Mouse (Mus musculus) layer of hippocampus, adult 11-12 months (tissue): ENCODE results near the gene Slc25a25.

Source experiments
- DNase-seq: peaks from one replicate; pipeline ENCODE4 v3.0.0; 2022; ENCODE audit warnings: low spot score

Slc25a25 gene

DNA sequence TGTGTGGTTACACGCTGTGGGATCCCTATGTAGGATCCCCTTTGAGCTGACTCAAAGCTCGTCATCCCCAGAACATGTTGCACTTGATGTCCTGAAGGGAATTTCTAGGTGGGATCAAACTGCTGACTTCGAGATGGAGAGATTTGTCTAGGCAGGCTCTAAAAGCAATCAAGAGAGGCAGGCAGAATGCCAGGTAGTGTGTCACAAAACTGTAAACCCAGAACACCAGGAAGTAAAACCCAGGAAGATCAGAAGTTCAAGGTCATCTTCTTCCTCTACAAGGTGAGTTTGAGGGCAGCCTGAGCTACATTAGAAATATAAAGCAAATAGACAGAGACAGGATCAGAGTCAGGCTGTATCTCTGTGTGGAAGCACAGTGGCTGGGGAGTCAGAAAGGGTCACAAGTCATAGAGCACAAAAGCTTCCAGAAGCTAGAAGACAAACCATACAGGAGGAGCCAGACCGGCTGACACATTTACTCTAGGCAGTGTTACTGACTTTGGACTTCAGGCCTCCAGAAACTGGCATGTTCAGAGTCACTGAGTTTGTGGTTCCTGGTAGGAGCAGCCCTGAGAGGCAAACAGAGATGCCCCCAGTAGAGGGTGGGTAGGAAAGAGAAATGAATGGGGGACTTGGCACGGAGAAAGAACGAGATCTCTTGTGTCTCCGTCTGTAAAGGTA, 44.0 kb downstream of the Slc25a25 start:
- DNase-seq: no peak

- DNase-seq: peak; percentile 98
These were observed 46.6 kb downstream of the Slc25a25 start for GRCm38 (mm10) chr2:32404663-32405062.

GRCm38 (mm10) chr2:32396695-32397094, 54.5 kb downstream of the Slc25a25 start:
- no peak for DNase-seq

DNA sequence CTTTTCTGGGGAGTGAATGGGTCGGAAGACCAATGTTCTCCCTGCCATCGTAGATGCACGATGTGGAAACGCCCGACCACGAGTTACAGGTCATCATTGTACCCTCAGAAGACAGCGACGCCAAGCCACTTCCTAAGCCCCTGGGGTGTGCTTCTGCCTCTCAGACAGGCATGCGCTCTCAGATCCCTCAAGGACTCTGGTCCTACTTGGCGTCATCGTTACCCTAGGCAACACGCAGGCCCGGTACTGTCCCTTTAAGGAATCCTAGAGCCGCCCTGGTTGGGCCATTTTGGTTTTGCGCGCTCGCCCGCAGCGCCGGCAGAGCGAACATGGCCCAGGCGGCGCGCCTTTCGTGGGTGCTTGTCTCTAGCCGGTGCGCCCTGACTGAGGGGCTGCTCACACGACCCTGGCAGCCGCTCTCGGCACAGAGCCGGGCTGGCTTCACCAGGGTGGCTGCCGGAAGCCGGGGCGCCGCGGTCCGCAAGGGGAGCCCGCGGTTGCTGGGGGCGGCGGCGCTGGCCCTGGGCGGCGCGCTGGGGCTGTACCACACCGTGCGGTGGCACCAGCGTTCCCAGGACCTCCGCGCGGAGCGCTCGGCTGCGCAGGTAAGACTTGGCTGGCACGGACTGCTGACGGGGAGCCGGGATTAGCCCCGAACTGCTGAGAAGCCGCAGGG, 55.2 kb downstream of the Slc25a25 start:
- peak; percentile 94 for DNase-seq

GRCm38 (mm10) chr2:32395484-32395945, 55.7 kb downstream of the Slc25a25 start, which contains the start of gene Ptges2:
Ptges2 (plus strand) TSS chr2:32395896.
- peak; percentile 91 for DNase-seq

- DNase-seq: no peak
These were observed 56.3 kb downstream of the Slc25a25 start for GRCm38 (mm10) chr2:32394973-32395372.

GRCm38 (mm10) chr2:32392063-32392462, 59.2 kb downstream of the Slc25a25 start:
- DNase-seq: no peak

DNA sequence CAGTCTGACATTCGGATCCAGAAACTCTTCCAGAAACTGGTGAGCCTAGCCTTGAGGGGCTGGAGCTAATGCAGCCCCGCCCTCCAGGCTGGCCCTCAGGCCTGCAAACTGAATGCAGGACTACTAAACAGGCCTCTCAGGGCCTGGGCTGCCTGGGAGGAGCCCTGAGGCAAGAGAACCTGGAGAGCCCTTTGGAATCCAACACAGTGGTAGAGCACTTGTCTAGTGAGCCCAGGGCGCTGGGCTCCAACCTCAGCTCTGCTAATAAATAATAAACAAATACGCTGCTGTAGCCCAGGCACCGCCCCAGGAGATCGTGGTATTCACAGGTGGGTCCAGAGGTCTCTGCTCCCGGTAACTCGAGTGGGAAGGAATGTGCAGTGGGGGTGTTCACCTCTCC, 60.4 kb downstream of the Slc25a25 start:
- no peak for DNase-seq

DNA sequence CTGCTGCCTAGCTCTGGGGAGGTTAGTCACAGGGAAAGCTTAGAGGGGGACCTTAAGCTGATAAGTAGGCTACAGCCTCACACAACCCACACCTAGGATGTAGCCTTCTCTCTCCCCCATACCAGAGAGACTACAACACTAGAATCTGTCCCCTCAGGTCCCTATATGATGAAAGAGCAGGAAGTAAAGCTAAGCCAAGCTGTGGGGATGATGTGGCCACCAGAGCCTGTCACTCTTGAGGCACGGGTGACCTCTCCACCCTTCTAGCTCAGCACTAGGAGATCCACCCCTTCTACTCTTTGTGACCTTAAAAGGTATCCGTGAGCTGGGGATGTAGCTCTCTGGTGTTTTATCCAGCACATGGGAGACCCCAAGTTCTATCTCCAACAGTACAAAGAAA, 62.1 kb downstream of the Slc25a25 start:
- no peak for DNase-seq

DNA sequence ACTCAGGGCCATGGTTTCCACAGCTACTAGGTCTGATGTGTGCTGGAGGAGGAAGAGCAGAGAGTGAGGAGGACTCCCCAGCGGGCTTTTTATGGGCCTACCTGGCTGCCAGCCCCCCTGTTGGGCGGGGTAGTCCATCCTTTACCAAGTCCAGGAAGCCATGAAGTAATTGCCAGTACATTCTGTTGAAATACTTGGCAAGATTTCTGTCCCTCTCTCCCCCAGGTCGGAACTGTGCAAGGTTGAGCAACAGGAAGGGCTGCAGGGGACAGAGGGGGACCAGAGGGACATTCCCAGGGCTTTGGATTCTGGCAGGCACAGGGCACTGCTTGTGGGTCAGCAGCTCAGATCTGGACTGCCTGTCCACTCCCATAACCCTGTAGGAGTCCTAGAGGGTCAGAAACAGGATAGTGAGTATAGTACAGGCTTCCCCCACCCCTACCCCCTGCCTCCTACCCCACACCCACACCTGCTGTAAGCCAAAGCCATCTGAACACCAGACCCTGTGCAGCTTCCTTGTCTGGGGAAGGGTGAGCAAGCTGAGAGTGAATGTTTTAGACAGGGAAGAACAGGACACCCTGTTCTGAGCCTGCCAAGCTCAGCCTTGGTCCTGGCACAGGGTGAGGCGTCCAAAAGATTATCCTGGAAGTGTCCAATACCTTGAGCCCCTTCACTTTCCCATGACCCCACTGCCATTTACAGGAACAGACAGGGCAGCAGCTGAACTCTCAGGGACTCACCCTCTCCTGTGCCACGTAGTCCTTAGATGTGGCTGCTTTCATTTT, 63.3 kb downstream of the Slc25a25 start, which contains the start of gene Lcn2:
Gene Lcn2 (minus strand): TSS at position 547 of the 785 bp plus-strand sequence.
- DNase-seq: no peak

DNA sequence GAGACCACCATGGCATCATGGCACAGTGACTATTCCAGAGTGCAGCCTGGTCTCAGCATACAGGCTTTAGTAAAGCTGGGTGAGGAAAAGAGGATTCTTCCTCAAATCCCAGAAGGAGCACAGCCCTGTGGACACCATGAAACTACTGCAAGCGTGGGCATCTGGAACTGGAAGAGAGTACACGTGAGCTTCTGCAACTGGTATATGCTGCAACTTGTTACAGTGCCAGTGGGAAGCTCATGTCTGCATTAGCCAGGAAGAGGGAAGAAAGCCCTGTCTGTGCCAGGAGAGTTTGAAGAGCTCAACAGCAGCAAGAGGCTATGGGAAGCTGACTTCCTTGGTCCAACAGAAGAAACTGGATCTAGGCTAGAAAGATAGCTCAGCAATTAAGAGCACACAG, 68.6 kb downstream of the Slc25a25 start:
- no peak for DNase-seq

- peak; percentile 92 for DNase-seq
These were observed 69.4 kb downstream of the Slc25a25 start, which contains the start of gene 1110008P14Rik for GRCm38 (mm10) chr2:32381775-32382223. 1110008P14Rik (minus strand) TSS chr2:32381938.

- no peak for DNase-seq
These were observed 70.0 kb downstream of the Slc25a25 start for GRCm38 (mm10) chr2:32381141-32381774.

- DNase-seq: no peak
These were observed 71.2 kb downstream of the Slc25a25 start for GRCm38 (mm10) chr2:32380001-32380500.

DNA sequence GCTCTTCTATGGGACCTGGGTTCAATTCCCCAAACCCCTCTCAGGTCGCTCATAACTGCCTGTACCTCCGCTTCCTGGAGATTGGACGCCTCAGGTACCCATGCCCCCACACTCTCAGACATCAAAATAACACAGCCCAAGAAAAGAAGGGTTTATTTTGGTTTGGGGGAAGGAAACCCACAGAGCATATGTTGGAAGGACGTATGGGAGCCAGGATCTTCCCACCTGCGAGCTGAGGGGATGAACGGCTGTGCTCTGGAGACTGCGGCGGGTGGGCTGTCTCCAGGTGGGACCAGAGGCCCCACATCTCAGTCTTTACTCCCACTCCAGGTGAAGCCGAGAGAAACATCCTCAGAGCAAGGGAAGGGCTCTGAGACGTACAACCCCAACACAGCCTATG, 74.3 kb downstream of the Slc25a25 start:
- DNase-seq: no peak

DNA sequence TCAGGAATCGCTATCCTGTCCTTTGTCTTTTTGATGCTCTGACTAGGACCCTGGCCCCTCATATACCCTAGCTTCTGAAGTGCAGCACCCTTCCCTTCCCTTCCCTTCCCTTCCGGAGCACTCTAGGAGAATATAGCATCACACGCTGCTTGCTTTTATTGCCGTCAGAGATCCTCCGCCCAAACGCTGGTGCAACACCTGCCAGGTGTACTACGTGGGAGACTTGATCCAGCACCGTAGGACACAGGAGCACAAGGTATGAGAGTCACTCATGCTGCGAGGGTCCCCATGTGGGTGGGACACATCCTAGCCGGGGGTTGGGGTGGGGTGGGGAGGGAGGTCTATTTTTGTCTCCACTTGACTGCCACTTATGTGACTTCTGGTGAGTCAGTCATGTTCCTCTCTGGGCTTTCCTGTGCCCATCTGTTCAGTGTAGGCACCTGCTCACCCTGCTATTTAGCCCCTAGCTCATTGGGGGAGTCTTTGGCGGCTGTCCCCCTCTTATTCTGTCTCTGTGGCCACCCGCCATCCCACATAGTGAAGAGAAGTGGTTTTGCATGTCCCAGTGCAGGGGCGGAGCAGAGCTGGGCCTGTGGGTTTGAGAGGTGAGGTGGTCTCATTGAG, 75.8 kb downstream of the Slc25a25 start:
- no peak for DNase-seq

DNA sequence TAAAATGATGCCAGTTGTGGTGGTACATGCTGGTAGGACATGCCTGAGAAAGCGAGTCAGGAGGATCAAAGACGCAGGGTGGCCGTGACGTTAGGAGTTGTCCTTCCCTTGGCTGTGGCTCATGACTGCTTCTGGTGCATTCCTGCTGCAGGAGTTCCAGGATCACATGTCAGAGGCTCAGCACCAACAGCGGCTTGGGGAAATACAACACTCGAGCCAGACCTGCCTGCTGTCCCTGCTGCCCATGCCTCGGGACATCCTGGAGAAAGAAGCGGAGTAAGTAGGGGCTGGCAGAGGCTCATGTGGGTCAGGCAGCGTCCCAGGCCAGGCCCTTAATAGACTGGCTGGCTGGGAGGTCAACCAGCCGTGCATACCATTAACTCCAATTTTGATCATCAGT, 77.1 kb downstream of the Slc25a25 start:
- DNase-seq: no peak

DNA sequence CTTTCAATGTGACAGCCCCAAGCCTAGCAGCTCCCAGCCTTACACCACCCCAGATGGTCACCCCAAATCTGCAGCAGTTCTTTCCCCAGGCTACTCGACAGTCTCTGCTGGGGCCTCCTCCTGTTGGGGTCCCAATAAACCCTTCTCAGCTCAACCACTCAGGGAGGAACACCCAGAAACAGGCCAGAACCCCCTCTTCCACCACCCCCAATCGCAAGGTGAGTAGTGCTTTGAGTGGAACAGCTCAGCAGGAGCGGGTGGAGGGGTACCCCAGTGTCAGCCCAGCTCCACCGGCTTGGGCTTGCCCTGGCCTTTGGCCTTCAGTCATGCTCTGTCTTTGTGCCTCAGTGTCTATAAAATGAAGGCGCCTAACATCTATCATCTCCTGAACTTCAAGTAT, 83.9 kb downstream of the Slc25a25 start:
- no peak for DNase-seq
